Mouse (Mus musculus) bone marrow, adult 2 months (tissue): ENCODE results near the gene Atp6v1f. TPM values are rescaled to one million over a fixed set of nuclear protein-coding genes. Genes with fewer than 3 reads are reported as not detected.
A peak's percentile ranks its signal among the peaks of the same experiment; 100 is the strongest.

Source experiments
- H3K27ac ChIP-seq: fragments of 200-500 bp; 2 replicates; pipeline ENCODE4 v1.5.1; 2012; ENCODE audit warnings: low read depth, mild to moderate bottlenecking, control low read depth, inconsistent platforms, low read length; ENCODE audit not compliant: control insufficient read depth, poor library complexity, insufficient read depth
- H3K4me1 ChIP-seq: fragments of 200-500 bp; 2 replicates; pipeline ENCODE4 v1.6.1; 2011; ENCODE audit warnings: low read length; ENCODE audit not compliant: control insufficient read depth, insufficient read depth
- H3K4me3 ChIP-seq: fragments of 200-500 bp; replicated peaks from 2 replicates; pipeline ENCODE3; 2011; ENCODE audit warnings: mild to moderate bottlenecking, low read depth, low read length, control low read depth; ENCODE audit not compliant: control insufficient read depth
- CTCF ChIP-seq: fragments of 200-500 bp; IDR thresholded peaks from 2 replicates; pipeline ENCODE4 v1.5.1; 2011; ENCODE audit warnings: low read length, control low read depth; ENCODE audit not compliant: control insufficient read depth, insufficient read depth
- POLR2A ChIP-seq: fragments of 200-500 bp; IDR thresholded peaks from 2 replicates; pipeline ENCODE4 v1.6.1; 2011; ENCODE audit warnings: low read depth, mild to moderate bottlenecking, control low read depth, low read length, borderline replicate concordance; ENCODE audit not compliant: control insufficient read depth
- WGBS: fragments of 180-500 bp; shearing (Covaris S2); methylation state at CpG from one replicate; pipeline ENCODE4 v1.1.7; 2018; 5-methylcytosine and 5-hydroxymethylcytosine counted together
- polyA plus RNA-seq: library from polyadenylated mRNA; stranded (reverse); fragments of >200 nt; gene quantifications from 2 replicates; pipeline ENCODE4 v1.2.4, GENCODE M21; 2011; ENCODE audit warnings: low replicate concordance; ENCODE audit not compliant: missing spikeins, insufficient read depth, insufficient read length

Gene Atp6v1f
- polyA plus RNA-seq, 1 experiment: 143 TPM

- peak; percentile 97 for TF ChIP-seq CTCF
- TF ChIP-seq POLR2A: no peak
- no peak overlapping the region for H3K4me3 ChIP-seq
- H3K27ac ChIP-seq: no peak overlapping the region
- no peaks in the 10 kb centered on the region for H3K4me1 ChIP-seq
- WGBS: under 1% methylated on average over 5 of the region's 5 CpGs
Observed at GRCm38 (mm10) chr6:29517139-29517538, 49.6 kb downstream of the Atp6v1f start.

Other genes with a start within 250 kb of the Atp6v1f start
- gene Hilpda, start 195.2 kb upstream of the Atp6v1f start, polyA plus RNA-seq: 2.7 and 12.5 TPM in 2 replicates
- not detected in 2 replicates for gene Fam71f2, start 188.1 kb upstream of the Atp6v1f start, polyA plus RNA-seq
- not detected in 2 replicates for gene Fam71f1, start 148.6 kb upstream of the Atp6v1f start, polyA plus RNA-seq
- gene Calu, start 119.6 kb upstream of the Atp6v1f start, polyA plus RNA-seq: 18.1 and 57.8 TPM in 2 replicates
- gene Opn1sw, start 79.2 kb upstream of the Atp6v1f start, polyA plus RNA-seq: not detected in 2 replicates
- 4.1 TPM in 1 of 2 replicates, not detected in the other for gene Ccdc136, start 71.4 kb upstream of the Atp6v1f start, polyA plus RNA-seq
- gene Flnc, start 34.5 kb upstream of the Atp6v1f start, polyA plus RNA-seq: 0.40 TPM in 1 of 2 replicates, not detected in the other
- gene Atp6v1fnb, start 3.7 kb downstream of the Atp6v1f start, polyA plus RNA-seq: not detected in 2 replicates
- gene Kcp, start 40.2 kb downstream of the Atp6v1f start, polyA plus RNA-seq: not detected in 2 replicates
- gene Irf5, start 58.9 kb downstream of the Atp6v1f start, polyA plus RNA-seq: 26.7 and 47.1 TPM in 2 replicates
- 22.1 and 33.0 TPM in 2 replicates for gene Tnpo3, start 142.2 kb downstream of the Atp6v1f start, polyA plus RNA-seq
- gene Tspan33, start 226.5 kb downstream of the Atp6v1f start, polyA plus RNA-seq: 167 and 175 TPM in 2 replicates